Mouse (Mus musculus) hindbrain, embryonic 13.5 days (tissue): ENCODE data around the gene Vdr. TPM values are rescaled to one million over a fixed set of nuclear protein-coding genes. Genes with fewer than 3 reads are reported as not detected.
A peak's percentile ranks its signal among the peaks of the same experiment; 100 is the strongest.

Experiments used
- ATAC-seq: fragments of 200-750 bp; cut with Nextera tagmentation; 2 replicates; pipeline ENCODE4 v1.8.0; 2017; ENCODE audit warnings: moderate TSS enrichment; ENCODE audit not compliant: low FRiP score
- H3K27ac ChIP-seq: fragments of 300-500 bp; sonication (generic); 2 replicates; pipeline ENCODE4 v1.5.1; 2015; ENCODE audit warnings: inconsistent platforms, mild to moderate bottlenecking, moderate library complexity
- H3K27me3 ChIP-seq: fragments of 300-500 bp; sonication (generic); 2 replicates; pipeline ENCODE4 v1.6.1; 2015; ENCODE audit warnings: mild to moderate bottlenecking, inconsistent platforms
- H3K36me3 ChIP-seq: fragments of 300-500 bp; sonication (generic); 2 replicates; pipeline ENCODE4 v1.6.1; 2015; ENCODE audit warnings: mild to moderate bottlenecking, inconsistent platforms
- H3K4me1 ChIP-seq: fragments of 300-500 bp; sonication (generic); replicated peaks from 2 replicates; pipeline ENCODE4 v1.6.1; 2015; ENCODE audit warnings: inconsistent platforms
- H3K4me2 ChIP-seq: fragments of 300-500 bp; sonication (generic); 2 replicates; pipeline ENCODE4 v1.6.1; 2015; ENCODE audit warnings: inconsistent platforms, mild to moderate bottlenecking, moderate library complexity
- H3K4me3 ChIP-seq: fragments of 300-500 bp; sonication (generic); 2 replicates; pipeline ENCODE4 v1.5.1; 2015; ENCODE audit warnings: mild to moderate bottlenecking, inconsistent platforms
- H3K9ac ChIP-seq: fragments of 300-500 bp; sonication (generic); 2 replicates; pipeline ENCODE4 v1.6.1; 2015; ENCODE audit warnings: mild to moderate bottlenecking, inconsistent platforms
- H3K9me3 ChIP-seq: fragments of 300-500 bp; sonication (generic); 2 replicates; pipeline ENCODE4 v1.6.1; 2016; ENCODE audit warnings: inconsistent platforms
- WGBS: fragments of 180-500 bp; shearing (Covaris S2); methylation state at CpG from one replicate; pipeline ENCODE4 v1.1.7; 2015; 5-methylcytosine and 5-hydroxymethylcytosine counted together
- polyA plus RNA-seq: library from polyadenylated mRNA; unstranded; fragments of >200 nt; fragmentation: Nextera tagmentation; extraction: Ambion mirVana; gene quantifications from 2 replicates; pipeline ENCODE4 v1.2.1, GENCODE M21; 2015

Gene Vdr
- polyA plus RNA-seq, 1 experiment from 2014 or later, result 0.04 TPM

- H3K4me2 ChIP-seq, result no peak overlapping the region
Observed at GRCm38 (mm10) chr15:97914331-97914747, 3.9 kb upstream of the Vdr start.

DNA sequence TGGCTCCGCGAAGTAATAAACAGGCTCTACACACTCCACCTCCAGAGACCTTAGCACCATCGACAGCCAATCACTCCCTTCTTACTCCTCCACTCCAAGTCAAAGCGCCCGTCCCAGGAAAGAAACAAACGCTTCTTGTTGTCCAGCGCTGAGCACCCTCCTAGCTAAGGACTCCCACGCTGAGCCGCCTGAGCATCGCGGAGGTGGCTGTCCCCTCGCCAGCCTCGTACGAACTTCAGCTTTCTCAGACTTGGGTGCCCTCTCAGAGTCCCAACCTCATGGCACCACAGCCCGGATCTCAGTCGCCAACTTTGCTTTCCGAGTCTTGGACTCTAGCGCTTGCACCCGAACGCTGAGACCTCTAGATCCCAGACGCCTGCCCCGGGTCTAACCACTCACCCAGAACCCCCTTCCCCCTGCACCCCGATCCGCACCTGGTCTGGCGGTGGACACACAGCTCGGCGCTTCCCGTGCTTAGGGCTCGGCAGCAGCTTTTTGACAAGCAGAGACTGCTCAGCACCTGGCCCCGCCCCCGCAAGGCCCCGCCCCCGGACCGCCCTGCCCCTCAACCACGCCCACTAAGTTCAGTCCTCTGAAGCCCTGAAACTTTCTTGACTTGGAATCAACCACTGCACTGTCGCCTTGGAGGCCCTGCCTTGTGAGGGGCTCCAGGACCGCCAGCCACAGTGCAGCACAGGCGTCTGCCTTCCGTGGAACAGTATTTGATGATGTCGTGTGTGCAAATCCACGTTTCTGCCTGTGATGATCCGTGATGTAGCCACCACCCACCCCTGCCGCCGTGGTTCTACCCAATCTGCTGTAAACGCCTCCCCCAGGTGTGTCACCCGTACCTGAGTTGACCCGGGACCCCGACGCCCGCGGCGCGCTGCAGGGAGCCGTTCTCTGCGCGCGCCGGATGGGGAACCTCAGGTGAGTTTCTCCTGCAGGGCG is 2.4 kb downstream of the Vdr start:
- Histone ChIP-seq H3K9ac (peak overlapping the region; percentile 58), H3K9me3 (no peaks in the 10 kb centered on the region), H3K4me1 (peaks cover 20% of the 10 kb centered on the region), H3K4me3 (peak overlapping the region; percentile 38), H3K27ac (no peak overlapping the region), H3K27me3 (peaks cover 61% of the 10 kb centered on the region), H3K36me3 (no peaks in the 10 kb centered on the region), H3K4me2 (peak overlapping the region; percentile 66)
- under 1% methylated on average over 58 of the region's 59 CpGs for WGBS
- ATAC-seq, result peak; percentile 59; the same call in 1 of the 2 replicates

More at GRCm38 (mm10) chr15:97914331-97914747, 3.9 kb upstream of the Vdr start:
- no peaks in the 10 kb centered on the region for H3K9me3 ChIP-seq
- ATAC-seq, result no peak
- WGBS, result 10% methylated on average over 9 of the region's 9 CpGs
- H3K9ac ChIP-seq, result no peak overlapping the region
- H3K36me3 ChIP-seq, result no peaks in the 10 kb centered on the region
- H3K4me3 ChIP-seq, result no peak overlapping the region
- peaks cover 5% of the 10 kb centered on the region for H3K4me1 ChIP-seq
- peaks cover 20% of the 10 kb centered on the region for H3K27me3 ChIP-seq
- H3K27ac ChIP-seq, result no peak overlapping the region

DNA sequence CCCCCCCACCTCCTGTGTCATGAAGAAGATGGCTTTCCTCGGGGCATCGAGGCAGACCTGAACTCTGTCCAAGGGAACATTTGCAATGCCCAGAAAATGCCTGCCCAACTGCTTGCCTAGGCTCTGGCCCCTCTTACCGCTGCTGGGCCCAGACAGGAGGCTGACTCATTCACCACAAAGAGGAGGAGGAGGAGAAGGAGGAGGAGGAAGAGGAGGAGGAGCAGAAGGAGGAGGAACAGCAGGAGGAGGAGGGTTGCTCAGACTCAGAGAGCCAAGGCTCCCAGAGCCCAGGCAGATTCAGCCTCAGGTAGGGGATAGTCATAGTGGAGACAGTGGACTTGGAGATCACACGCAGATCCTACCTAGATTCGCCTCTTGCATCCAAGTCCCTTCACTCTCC is 3.2 kb downstream of the Vdr start:
- Histone ChIP-seq H3K9me3 (no peaks in the 10 kb centered on the region), H3K4me1 (peaks cover 20% of the 10 kb centered on the region), H3K4me2 (peak overlapping the region; percentile 66; the same call in 1 of the 2 replicates), H3K36me3 (no peaks in the 10 kb centered on the region), H3K27me3 (peaks cover 58% of the 10 kb centered on the region), H3K9ac (0 out of 2 replicates have a peak overlapping the region, but pooled peaks have one; percentile 58), H3K4me3 (0 out of 2 replicates have a peak overlapping the region, but pooled peaks have one; percentile 38), H3K27ac (no peak overlapping the region)
- ATAC-seq, result no peak
- 45% methylated on average over 5 of the region's 5 CpGs for WGBS

DNA sequence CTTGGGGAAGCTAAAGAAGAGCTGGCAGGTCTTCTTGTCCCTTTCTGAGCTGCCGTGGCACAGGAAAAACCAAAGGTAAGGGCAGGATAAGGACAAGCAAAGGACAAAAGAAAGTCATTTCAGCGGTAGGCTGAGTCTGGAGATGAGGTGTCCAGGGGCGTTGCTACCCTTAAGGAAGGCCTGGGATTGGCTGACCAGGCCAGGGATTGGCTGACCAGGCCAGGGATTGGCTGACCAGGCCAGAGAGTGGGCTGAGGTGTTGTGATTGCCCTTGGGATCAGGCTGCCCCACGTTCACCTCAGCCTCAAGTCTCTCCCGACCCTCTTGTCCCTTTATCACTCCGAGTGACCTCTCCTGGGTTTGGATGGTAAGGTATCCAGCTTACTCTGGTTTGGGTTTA is 5.1 kb downstream of the Vdr start:
- Histone ChIP-seq H3K4me3 (no peak overlapping the region), H3K9me3 (no peaks in the 10 kb centered on the region), H3K9ac (no peak overlapping the region), H3K27ac (no peak overlapping the region), H3K4me2 (no peak overlapping the region), H3K4me1 (peaks cover 20% of the 10 kb centered on the region), H3K36me3 (no peaks in the 10 kb centered on the region), H3K27me3 (peaks cover 54% of the 10 kb centered on the region)
- ATAC-seq, result no peak
- 70% methylated on average over 6 of the region's 6 CpGs for WGBS

DNA sequence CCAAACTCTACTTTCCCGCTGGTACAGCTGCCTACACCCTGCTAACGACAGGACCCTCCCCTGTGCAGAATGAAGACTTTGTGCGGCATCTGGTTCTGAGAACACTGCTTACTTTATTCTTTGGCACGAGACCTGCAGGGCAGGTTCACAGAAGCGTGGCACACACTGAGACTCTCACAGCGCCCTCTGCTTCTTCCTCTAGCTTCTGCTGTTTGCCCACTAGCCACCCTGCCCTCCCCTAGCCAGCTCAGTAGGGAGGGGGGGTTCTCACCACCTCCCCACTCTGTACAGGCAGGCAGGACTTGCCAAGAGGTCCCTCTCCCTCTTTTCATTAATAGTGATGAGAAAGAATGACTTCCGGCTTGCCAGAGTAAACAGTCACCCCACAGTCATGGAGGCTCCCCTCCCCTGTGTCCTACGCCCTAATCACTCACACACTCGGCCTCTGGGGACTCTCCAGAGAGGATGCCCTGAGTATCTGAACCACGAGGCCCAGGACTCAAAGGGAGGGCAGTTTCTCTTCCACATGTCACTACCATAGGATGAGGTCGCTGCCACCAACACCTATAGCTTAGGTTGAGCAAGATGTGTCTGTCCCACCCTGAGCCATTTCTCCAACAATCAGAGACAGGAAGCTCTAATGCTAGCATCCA is 6.0 kb downstream of the Vdr start:
- no peaks in the 10 kb centered on the region for H3K9me3 ChIP-seq
- H3K4me1 ChIP-seq, result peaks cover 20% of the 10 kb centered on the region
- no peaks in the 10 kb centered on the region for H3K36me3 ChIP-seq
- H3K4me2 ChIP-seq, result no peak overlapping the region
- no peak for ATAC-seq
- H3K4me3 ChIP-seq, result no peak overlapping the region
- no peak overlapping the region for H3K9ac ChIP-seq
- WGBS, result 69% methylated on average over 11 of the region's 11 CpGs
- H3K27me3 ChIP-seq, result peaks cover 48% of the 10 kb centered on the region
- H3K27ac ChIP-seq, result no peak overlapping the region

DNA sequence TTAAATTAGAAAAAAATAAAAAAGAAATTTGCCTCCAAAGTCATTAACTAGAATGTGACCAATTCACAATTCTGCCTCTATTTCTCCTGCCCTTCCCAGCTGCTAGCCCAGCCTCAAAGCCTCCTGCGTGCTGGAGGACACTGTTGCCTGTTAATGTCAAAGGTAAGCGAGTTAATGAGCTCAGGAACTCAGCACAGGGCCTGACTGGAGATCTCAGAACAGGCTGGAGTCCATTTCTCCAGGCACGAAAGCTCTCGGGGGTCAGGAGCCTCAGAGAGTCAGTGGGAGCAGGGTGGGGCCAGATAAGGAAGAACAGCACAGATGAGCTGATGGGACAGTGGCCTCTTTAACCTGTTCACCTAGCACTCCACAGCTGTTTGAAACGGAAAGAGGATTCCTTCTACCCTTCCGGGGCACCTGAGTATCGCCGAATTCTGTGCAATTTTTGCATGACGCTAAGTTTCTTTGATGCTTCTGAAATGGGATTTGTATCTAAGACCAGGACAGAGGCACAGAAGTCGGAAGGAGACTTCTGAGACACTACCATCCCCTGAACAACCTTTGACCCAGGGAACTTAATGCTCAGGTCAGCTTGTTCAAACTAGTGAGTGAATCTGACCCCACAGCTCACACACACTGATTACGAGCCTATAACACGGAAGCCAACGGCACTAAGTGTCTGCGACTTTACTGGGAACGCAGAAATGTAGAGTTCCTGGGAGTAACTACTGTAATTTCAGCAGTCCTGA is 7.0 kb downstream of the Vdr start:
- peaks cover 16% of the 10 kb centered on the region for H3K4me1 ChIP-seq
- no peak for ATAC-seq

GRCm38 (mm10) chr15:97900991-97901390 is 9.4 kb downstream of the Vdr start:
- ATAC-seq, result no peak
- WGBS, result 91% methylated on average over 9 of the region's 9 CpGs
- H3K4me2 ChIP-seq, result no peak overlapping the region

More for the DNA sequence above, 7.0 kb downstream of the Vdr start:
- no peaks in the 10 kb centered on the region for H3K36me3 ChIP-seq
- H3K27me3 ChIP-seq, result peaks cover 38% of the 10 kb centered on the region
- H3K4me2 ChIP-seq, result no peak overlapping the region
- no peak overlapping the region for H3K9ac ChIP-seq
- H3K9me3 ChIP-seq, result no peaks in the 10 kb centered on the region
- no peak overlapping the region for H3K27ac ChIP-seq
- no peak overlapping the region for H3K4me3 ChIP-seq
- 83% methylated on average over 15 of the region's 15 CpGs for WGBS

DNA sequence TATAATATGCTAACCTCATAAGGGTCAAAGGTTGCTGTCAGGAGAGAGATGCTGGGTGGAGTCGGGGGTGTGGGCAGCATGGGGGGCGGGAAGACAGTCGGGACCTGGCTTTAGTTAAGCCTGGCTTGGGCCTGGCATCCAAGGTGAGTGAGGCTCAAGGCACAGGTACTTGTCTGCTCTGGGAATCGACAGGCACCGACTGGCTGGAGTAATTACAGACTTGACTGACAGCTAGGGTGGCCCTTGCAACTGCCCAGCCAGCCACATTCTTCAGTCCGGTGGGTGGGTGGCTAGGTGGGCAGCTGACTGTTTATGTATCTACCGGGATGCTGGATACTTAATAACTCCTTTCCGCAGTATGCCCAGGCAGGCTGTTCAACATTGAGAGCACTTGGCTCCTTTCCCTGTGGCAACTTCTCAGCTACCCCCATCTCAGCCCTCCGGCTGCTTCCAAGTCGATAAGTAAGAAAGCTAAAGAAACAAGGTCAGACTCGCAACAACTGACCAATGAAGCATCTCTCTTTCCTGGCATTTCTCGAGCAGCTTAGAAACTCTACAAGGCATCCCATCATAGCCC is 10.0 kb downstream of the Vdr start:
- Histone ChIP-seq H3K4me3 (no peak overlapping the region), H3K27me3 (0 out of 2 replicates have a peak, but pooled peaks cover 13% of the 10 kb centered on the region), H3K4me1 (peaks cover 15% of the 10 kb centered on the region), H3K36me3 (no peaks in the 10 kb centered on the region), H3K9ac (no peak overlapping the region), H3K4me2 (no peak overlapping the region), H3K27ac (no peak overlapping the region), H3K9me3 (no peaks in the 10 kb centered on the region)
- ATAC-seq, result no peak
- 86% methylated on average over 12 of the region's 12 CpGs for WGBS

More at GRCm38 (mm10) chr15:97900991-97901390, 9.4 kb downstream of the Vdr start:
- Histone ChIP-seq H3K27ac (no peak overlapping the region), H3K4me1 (peaks cover 11% of the 10 kb centered on the region), H3K4me3 (no peak overlapping the region), H3K9ac (no peak overlapping the region), H3K36me3 (no peaks in the 10 kb centered on the region), H3K9me3 (no peaks in the 10 kb centered on the region), H3K27me3 (0 out of 2 replicates have a peak, but pooled peaks cover 13% of the 10 kb centered on the region)

DNA sequence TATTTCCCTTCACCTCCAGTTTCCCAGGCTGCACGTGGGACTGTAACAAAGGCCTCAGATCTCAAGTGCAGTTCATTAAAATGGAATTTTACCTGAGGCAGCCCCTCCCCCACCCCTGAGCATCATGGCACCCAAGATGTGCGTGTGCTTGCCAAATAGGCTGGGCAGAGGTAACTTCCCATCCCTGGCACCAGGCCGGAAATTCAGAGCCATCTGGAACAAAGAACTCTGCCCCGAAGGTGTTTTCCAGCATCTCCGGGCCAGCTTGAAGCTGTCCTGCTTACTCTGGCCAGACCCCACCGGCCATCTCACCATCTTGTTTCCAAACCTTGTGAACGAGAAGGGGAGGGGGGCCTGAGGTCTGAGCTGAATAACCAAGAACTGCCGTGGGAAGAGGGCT is 10.7 kb downstream of the Vdr start:
- Histone ChIP-seq H3K27ac (no peak overlapping the region), H3K36me3 (no peaks in the 10 kb centered on the region), H3K4me2 (no peak overlapping the region), H3K4me3 (no peak overlapping the region), H3K4me1 (peaks cover 15% of the 10 kb centered on the region), H3K9ac (no peak overlapping the region), H3K27me3 (0 out of 2 replicates have a peak, but pooled peaks cover 10% of the 10 kb centered on the region), H3K9me3 (no peaks in the 10 kb centered on the region)
- ATAC-seq, result no peak
- 76% methylated on average over 8 of the region's 8 CpGs for WGBS

- Histone ChIP-seq H3K9me3 (no peaks in the 10 kb centered on the region), H3K9ac (no peak overlapping the region), H3K27me3 (0 out of 2 replicates have a peak, but pooled peaks cover 1% of the 10 kb centered on the region), H3K4me2 (no peak overlapping the region), H3K36me3 (no peaks in the 10 kb centered on the region), H3K27ac (no peak overlapping the region), H3K4me3 (no peak overlapping the region), H3K4me1 (peaks cover 11% of the 10 kb centered on the region)
- ATAC-seq, result no peak
- 82% methylated on average over 5 of the region's 5 CpGs for WGBS
Observed at GRCm38 (mm10) chr15:97898791-97899190, 11.6 kb downstream of the Vdr start.

DNA sequence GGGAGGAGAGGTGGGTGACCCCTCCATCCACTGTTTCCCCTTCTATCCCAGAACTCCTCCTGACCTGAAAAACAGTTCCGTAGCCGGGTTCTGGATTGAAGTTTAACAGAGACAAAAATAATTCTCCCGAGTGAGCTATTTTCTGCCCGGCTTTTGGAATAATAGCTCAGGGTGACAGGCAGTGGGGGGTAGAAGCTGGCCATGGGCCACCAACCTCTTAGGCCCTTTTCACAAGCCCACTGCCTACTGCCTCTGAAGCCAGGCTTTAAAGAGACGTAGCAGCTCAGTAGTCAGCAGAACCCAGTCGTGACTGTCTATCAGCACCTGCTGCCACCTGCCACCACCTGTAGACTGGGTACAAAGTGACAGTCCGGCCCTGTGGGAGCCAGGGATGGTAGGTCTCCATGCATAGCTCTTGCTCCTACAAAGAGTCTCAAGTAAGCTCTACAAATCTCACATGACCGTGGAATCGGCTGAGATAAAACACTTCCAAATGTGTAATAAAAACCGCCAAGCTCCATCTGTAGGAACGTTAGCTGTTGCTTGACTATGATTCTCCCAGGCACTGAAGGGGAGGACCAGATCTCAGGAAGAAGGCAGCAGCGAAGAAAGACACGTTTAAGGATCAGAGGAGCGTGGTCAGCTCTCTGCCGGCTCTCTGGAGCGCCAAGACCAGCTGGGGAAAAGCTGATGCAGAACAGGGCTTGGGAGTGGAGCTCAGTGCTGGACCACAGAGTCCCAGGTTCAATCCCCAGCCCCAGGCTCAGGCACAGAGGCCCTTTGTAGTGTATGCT is 13.4 kb downstream of the Vdr start:
- no peak overlapping the region for H3K4me3 ChIP-seq
- H3K27ac ChIP-seq, result no peak overlapping the region
- no peaks in the 10 kb centered on the region for H3K27me3 ChIP-seq
- H3K9me3 ChIP-seq, result no peaks in the 10 kb centered on the region
- ATAC-seq, result no peak
- no peaks in the 10 kb centered on the region for H3K36me3 ChIP-seq
- no peak overlapping the region for H3K9ac ChIP-seq
- peaks cover 11% of the 10 kb centered on the region for H3K4me1 ChIP-seq
- no peak overlapping the region for H3K4me2 ChIP-seq
- 86% methylated on average over 16 of the region's 16 CpGs for WGBS
